Mouse (Mus musculus): ENCODE data around the gene Prr36.

Gene Prr36

DNA sequence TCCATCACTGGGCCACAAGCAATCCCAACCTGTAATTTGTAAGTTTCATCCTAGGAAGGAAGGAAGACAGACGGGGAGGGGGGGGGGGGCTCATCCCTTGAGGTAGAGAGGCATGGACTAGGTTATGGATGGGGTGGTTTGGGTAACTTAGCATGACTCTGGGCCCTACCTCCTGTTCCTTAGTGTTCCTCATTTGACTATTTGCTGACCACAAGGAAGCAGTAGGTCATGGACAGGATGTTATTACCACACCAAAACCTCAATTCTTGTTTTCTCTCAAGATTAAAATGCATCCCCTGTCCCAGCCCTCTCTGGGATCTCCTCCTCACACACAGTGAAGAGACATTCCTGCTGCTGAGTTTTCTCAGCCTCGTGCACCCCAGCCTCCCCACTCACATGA, 15.9 kb downstream of the Prr36 start:
- DNase-seq (ENCODE audit: inconsistent ontology term): no peak

DNA sequence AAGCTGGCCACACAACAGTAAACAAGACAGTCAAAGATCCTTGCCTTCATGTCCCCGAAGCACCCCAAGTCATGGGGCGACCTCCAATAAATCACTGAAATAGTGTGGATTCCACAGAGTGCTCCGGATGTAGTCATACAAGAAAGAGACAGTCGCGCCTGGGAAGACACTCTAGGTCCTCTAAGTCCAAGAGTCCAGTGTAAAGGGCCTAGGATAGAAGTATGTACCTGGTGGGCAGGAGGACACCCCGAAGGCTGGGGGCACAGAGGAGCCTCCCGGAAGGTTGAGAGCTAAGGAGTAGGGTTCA, 23.7 kb downstream of the Prr36 start:
- DNase-seq (ENCODE audit: inconsistent ontology term): no peak

DNA sequence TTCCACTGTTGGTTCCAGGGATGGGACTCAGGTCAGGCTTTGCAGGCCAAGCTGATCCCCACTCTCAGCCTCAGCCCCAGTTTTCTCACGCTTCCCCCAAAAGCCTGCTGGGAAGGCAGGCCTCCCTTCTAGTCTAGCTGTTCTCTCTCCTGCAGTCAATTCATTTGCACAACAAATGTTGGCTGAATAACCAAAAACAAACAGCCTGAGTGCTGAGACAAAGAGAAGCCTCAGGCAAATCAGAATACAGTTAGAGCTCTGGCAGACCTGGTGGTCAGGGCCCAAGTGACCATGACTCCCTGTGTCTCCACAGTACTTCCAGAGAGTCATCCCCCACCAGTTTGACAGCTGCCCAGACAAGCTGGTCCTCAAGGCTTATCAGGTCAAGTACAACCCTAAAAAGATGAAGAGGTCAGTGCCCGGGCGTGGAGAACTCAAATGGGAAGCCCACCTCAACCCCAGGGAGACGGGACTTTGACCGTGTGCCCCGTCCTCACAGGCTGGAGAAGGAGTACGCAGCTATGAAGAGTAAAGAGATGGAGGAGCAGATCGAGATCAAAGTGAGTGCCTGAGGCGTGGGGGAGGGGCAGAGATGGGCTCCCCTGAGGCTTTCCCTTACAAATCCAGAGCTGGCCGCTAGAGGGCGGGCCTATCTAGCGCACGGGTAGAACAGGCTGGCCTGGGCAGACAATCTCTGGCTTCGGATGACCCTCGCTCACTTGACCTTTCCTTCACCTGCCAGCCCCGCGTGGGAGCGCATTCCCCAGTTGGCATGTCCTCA, 24.3 kb downstream of the Prr36 start:
- DNase-seq (ENCODE audit: inconsistent ontology term): peak; percentile 81

DNA sequence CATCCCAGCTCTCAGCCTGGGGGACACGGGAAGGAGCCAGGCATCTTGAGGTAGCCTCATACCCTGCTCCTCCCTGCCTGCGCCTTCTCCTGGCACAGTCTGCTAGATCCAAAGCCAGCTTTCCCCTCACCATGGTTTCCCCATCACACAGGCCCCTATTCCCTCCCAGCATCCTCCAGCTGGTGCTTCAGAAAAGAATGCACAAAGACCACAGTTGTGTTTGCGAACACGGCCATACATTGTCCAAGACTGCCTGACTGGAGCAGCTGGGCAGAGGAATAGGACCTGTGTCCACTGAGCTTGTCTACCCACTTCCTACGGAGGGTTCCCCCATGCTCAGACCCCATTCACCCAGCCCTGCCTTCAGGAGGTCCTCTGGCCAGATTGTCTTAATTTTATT, 25.0 kb downstream of the Prr36 start:
- DNase-seq (ENCODE audit: inconsistent ontology term): peak; percentile 17

DNA sequence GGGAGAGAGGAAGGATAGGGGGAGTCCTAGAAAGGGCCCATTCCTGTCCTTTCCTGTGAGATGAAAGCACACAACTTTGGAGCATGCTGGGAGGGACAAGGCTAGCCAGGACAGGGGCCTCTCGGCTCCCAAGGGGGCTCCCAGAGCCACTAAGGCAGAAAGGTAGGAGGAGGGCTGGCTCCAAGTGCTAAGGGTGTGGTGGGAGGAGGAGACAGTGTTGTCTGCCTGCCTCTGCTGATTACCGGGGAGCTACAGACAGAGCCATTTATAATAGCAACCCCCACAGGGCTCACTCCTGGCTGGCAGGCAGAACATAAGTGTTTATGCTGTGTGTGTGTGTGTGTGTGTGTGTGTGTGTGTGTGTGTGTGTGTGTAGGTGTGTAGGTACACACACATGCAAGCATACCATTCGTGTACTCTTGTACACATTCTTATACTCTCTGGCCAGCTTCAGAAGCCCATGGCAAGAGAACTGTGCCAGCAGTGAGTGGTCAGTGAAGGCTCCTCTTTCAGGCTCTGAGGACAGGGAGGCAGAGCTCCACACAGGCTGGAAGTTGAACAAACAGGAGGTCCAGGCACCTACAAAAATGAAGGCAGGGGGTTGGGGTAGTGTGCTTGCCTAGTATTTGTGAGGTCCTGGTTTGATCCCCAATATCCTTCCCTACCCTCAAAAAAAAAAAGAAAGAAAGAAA, 28.1 kb downstream of the Prr36 start:
- DNase-seq (ENCODE audit: inconsistent ontology term): no peak

DNA sequence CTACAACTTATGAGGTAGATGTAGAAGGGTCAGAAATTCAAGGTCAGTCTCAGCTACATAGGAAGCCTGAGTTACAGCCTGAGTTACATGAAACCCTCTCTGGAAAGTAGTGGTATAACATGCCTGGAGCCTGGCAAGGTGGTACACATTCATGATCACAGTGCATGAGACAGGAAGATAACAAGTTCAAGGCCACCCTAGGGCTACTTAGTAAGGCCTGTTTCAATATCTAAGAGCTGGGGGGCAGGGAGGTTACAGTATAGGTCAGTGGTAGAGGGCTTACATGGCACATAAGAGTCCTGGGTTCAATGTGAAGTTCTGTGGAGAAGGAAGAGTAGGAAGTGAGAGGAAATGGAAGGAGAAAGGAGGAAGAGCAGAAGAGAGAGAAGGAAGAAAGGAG, 28.7 kb downstream of the Prr36 start:
- DNase-seq (ENCODE audit: inconsistent ontology term): no peak

DNA sequence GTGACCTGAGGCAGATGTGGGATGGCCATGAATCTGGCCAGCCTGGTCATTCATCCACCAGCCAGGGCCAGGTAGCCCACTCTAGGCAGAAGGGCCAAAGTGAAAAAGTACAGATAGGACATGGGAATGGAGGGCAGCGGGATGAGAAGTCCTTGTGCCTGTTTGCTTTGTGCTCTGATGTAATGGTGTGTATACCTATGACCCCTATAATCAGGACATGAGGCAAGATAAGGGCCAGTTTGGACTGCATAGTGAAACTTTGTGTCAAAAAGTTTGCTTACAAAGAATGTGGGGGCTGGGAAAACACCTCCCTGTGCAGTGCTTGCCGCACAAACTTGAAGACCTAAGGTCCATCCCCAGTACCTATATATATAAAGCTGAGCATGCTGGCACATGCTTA, 31.1 kb downstream of the Prr36 start:
- no peak for DNase-seq (ENCODE audit: inconsistent ontology term)

DNA sequence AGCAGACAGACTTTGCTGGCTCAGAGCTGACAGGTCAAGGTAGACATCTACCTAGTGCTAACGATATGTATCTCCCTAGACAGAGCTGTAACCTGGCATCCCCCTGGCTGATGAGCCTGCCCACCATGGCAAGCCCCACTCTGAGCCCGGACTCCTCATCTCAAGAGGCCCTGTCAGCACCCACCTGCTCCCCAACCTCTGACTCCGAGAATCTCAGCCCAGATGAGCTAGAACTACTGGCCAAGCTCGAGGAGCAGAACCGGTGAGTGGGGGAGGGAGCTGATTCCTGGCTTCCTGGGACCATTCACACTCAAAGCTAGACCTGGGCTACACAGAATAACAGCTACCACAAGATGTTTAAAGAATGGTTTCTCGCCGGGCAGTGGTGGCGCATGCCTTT, 33.9 kb downstream of the Prr36 start:
- DNase-seq (ENCODE audit: inconsistent ontology term): no peak

DNA sequence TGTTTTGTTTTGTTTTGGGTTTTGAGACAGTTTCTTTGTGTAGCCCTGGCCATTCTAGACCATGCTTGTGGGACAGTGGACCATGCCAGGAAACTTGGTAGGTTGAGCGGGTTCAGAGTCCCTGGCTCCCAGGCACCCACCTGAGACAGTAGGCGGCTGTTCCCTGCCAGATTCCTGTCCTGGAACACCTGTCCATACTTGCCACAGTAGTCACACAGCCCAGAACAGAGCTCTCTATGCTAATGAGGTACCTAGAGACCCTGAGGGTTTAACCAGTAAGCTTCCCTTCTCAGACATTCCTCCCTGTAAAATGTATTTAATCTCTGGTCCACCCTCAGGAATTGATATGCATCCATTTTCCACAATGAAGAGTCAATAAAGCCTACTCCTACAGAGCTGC, 43.2 kb downstream of the Prr36 start:
- DNase-seq (ENCODE audit: inconsistent ontology term): no peak

DNA sequence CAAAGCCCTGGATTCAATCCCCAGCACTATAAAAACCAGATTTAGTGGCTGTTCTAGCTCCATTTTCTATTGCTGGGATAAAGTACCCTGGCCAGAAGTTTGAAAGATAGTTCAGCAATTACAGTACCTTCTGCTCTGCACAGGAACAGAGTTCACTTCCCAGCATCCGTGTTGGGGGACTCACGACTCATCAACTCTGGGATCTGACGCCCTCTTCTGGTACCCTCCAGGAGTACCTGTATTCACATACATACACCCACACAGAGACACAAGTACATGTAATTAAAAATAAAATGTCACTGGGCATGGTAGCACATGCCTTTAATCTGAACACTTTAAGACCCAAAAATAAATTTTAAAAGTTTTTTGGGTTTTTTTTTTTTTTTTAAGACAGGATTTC, 44.8 kb downstream of the Prr36 start:
- DNase-seq (ENCODE audit: inconsistent ontology term): no peak

DNA sequence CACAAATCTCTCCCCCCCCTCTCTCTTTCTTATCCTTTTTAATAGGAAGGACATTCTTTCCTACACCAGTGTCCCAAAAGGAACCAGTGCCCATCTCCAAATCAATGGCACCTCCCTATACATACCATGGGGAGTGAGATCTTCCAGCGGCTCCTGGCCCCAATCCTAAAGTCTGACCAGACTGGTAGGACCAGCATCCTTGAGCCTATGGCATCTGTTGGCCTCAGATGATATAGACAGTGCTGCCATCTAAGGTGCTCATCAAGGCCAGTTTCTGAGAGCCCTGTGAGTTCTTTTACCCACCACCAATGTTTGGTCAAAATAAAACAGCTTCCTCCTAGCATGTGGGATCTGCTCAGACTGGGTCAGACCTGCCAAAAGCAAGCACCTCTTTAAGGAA, 49.3 kb downstream of the Prr36 start:
- no peak for DNase-seq (ENCODE audit: inconsistent ontology term)

DNA sequence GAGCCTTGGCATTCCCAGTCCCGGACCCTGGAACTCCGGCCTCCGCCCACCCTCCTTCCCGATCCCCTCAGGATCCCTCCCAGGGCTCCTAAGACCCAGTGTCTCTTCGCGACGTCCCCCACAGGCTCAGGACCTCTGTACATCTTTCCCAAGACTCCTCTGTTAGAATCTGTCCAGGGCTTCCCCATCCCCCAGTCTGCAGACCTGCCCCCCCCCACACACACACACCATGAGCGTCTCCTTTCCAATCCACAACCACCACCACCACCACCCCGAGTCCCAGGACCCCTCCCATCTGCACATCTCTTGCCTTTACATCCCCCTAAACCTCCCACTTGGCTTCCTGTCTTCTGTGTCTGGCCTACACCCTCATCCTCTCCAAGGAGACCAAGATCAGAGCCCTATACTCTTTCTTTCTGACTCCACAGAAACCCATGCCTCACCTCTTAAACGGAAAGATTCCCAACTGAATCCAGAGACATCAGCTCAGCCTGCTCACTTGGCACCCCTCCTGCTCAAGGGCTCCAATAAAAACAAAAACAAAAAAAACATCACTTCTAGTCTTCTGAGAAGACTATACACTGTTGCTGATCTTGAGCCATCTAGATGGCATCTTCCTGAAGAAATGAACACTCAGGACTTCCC, 50.3 kb downstream of the Prr36 start:
- DNase-seq (ENCODE audit: inconsistent ontology term): no peak

DNA sequence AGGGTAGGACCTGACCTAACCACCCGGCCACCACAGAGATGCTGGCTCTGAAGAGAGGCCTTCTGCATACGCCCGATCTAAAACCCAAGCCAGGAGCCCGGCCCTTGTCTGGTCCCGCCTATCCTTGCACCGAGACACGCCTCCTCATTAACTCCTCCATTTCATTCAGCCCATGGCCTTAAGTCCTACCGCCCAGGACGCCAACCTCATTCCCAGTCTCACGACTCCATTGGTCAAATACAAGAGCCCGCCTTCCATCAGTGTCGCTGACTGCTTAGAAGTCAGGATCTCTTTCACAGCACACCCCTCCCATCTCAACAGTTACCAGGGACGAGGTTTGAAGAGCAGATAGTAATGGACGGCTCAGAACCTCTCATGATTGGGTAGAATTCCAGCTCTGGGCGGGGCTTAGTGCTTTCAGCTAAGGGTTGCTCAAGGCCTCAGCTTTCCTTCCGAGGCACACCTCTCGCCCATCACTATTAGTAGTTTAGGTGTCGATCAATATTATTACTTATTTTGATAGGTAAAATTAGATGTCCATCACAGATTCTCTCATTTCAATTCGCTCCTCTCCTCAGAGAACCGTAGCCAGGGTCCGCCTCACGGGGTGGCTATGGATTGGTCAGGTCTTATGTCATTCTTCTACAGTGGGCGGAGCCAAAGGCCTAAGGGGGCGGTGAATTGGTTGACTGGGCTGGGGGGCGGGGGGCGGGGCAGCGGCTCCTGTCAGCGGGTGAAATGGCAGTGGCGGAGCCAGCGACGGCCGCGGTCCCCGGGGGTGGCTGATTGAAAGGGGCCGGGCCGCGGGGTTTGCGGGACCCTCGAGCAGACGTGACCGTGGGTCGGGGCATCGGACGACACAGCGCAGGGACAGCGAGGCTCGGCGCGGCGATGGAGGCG, 51.2 kb downstream of the Prr36 start, which contains the start of gene Evi5l:
Gene Evi5l, plus strand, starts transcription at position 716 of the 900 bp plus-strand sequence.
- peak; percentile 100 for DNase-seq (ENCODE audit: inconsistent ontology term)

DNA sequence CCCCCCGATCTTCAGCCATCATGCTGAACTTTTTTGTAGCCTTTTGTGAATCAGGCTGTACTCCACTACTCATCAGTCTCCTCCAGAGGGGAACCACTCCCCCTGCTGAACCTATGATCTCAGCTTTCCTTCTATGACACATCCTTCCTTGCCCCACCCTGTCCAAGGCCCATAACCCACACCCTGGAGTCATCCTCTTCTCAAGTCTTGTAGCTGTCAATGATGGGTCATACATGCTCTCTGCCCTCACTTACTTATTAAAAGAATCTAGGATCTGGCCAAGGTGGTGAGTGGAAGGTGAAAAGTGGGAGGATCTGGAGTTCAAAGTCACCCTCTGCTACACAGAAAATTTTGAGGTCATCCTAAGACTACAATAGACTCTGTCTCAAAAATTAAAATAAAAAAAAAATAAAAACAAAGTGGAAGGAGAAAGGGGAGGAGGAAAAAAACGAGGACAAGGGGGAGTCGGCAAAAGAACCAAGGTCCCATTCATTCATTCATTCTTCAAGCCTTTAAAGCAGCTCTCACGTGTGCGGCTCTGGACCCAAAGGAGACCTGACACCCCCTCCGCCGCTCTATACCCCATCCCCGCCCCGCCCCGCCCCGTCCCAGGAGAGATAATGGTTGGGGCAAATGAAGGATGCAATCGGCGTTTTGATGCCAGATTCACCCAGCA, 51.9 kb downstream of the Prr36 start:
- peak; percentile 41 for DNase-seq (ENCODE audit: inconsistent ontology term)

DNA sequence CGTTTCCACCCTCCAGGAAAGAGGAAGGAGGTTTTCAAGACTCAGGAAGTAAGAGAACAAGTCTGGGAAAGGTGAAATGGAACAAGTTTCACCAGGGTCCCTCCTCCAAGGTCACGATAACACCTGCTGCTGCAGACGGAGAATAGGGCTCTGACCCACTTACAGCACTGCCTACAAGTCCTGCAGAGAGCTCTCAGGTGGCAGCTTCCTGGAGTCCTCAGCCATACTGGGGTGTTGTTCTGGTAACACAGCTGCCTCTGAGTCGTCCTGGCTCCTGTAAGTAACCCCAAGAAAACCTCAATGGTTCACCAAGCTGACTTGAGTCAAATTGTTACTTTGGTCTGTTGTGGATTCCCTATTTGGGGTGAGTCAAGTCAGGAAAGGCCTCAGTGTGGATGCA, 54.5 kb downstream of the Prr36 start:
- no peak for DNase-seq (ENCODE audit: inconsistent ontology term)
